In the genomic region with DNA sequence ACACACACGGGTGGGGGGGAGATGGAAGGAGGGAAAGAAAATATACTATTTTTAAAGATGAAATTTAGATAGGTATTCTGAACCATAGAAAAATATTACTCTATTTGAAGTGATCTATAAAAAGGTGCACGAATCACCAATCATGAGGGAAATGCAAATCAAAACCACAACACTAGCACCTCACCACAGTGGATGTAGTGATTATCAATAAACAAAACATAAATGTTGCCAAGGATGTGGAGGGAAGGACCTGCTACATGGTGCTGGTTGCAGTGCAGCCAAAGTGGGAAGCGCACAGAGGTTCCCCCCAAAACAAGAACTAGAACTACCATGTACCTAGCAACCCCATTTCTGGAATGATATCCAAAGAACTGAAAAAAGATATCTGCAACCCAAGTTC, we compare ENCODE assay signal across 27 mouse cellular contexts. TPM values are rescaled to one million over a fixed set of nuclear protein-coding genes. Genes with fewer than 3 reads are reported as not detected.
"Had no signal": no experiment of that assay in that cellular context is flagged by ENCODE, and none has a peak within 500 bp of the region (broad histone marks: within the 10 kb centered on the region; RNA-seq: fewer than 3 reads in every experiment).

No protein-coding gene starts in this region.

- H3K9me3 ChIP-seq: limb, embryonic 12.5 days; limb, embryonic 15.5 days; midbrain, embryonic 13.5 days; stomach, embryonic 15.5 days had no signal

- H3K4me1 ChIP-seq: limb, embryonic 12.5 days; limb, embryonic 15.5 days; midbrain, embryonic 13.5 days; stomach, embryonic 15.5 days had no signal

- DNase-seq: kidney, adult 2 months; kidney, postnatal 25 days; layer of hippocampus, postnatal 36 days; left cerebral cortex, postnatal 4 days; liver, postnatal 0 days; lung, embryonic 14.5 days; right cerebral cortex, adult 18-20 months; right cerebral cortex, postnatal 14 days; right cerebral cortex, postnatal 4 days; thymus, postnatal 36 days had no signal

- H3K4me3 ChIP-seq: layer of hippocampus, adult 2 months; left cerebral cortex, adult 2 months; limb, embryonic 12.5 days; limb, embryonic 15.5 days; midbrain, embryonic 13.5 days; stomach, embryonic 15.5 days had no signal

- H3K4me2 ChIP-seq: limb, embryonic 12.5 days; limb, embryonic 15.5 days; liver, embryonic 11.5 days; lung, embryonic 14.5 days; midbrain, embryonic 13.5 days; stomach, embryonic 15.5 days had no signal

- H3K9ac ChIP-seq: limb, embryonic 12.5 days; limb, embryonic 15.5 days; liver, embryonic 14.5 days; liver, postnatal 0 days; lung, embryonic 14.5 days; midbrain, embryonic 13.5 days; stomach, embryonic 15.5 days had no signal

- H3K27me3 ChIP-seq: limb, embryonic 15.5 days; stomach, embryonic 15.5 days had no signal

- ATAC-seq: liver, postnatal 0 days; lung, postnatal 0 days; midbrain, embryonic 13.5 days had no signal

- H3K27ac ChIP-seq: kidney, postnatal 0 days; layer of hippocampus, adult 2 months; left cerebral cortex, adult 2 months; limb, embryonic 12.5 days; limb, embryonic 15.5 days; liver, embryonic 14.5 days; macrophage; midbrain, embryonic 13.5 days; stomach, embryonic 15.5 days had no signal

- H3K36me3 ChIP-seq: limb, embryonic 12.5 days; limb, embryonic 15.5 days; midbrain, embryonic 13.5 days; stomach, embryonic 15.5 days had no signal

RNA-seq across cellular contexts. Expression of gene Gfi1, which starts 30.8 kb away (rescaled TPM):
- total RNA-seq: layer of hippocampus, adult 2 months; layer of hippocampus, postnatal 10 days; layer of hippocampus, postnatal 36 days; left cerebral cortex, adult 2 months; left cerebral cortex, postnatal 10 days had no signal
- polyA plus RNA-seq: kidney, embryonic 14.5 days; kidney, postnatal 0 days; limb, embryonic 12.5 days; midbrain, embryonic 13.5 days; midbrain, postnatal 0 days; neural tube, embryonic 11.5 days; neural tube, embryonic 14.5 days had no signal
